Mouse (Mus musculus) liver (tissue): ENCODE data around the gene Ebf1.

Experiments
- DNase-seq: peaks from one replicate; pipeline ENCODE4 v3.0.0-alpha.2; 2020; ENCODE audit warnings: mixed read lengths

The Ebf1 gene

GRCm38 (mm10) chr11:44744446-44744845, 127.3 kb downstream of the Ebf1 start:
- DNase-seq: no peak

- DNase-seq: no peak
Measured at GRCm38 (mm10) chr11:44745946-44746345, 128.8 kb downstream of the Ebf1 start.

GRCm38 (mm10) chr11:44746731-44747130, 129.6 kb downstream of the Ebf1 start:
- DNase-seq: no peak

- DNase-seq: no peak
Measured at GRCm38 (mm10) chr11:44749309-44749708, 132.2 kb downstream of the Ebf1 start.

GRCm38 (mm10) chr11:44754336-44754735, 137.2 kb downstream of the Ebf1 start:
- DNase-seq: no peak

- no peak for DNase-seq
Measured at GRCm38 (mm10) chr11:44756321-44756720, 139.2 kb downstream of the Ebf1 start.

- DNase-seq: no peak
Measured at GRCm38 (mm10) chr11:44758857-44759256, 141.7 kb downstream of the Ebf1 start.

- no peak for DNase-seq
Measured at GRCm38 (mm10) chr11:44761128-44761996, 144.2 kb downstream of the Ebf1 start.

- DNase-seq: no peak
Measured at GRCm38 (mm10) chr11:44763992-44764835, 147.1 kb downstream of the Ebf1 start.

- DNase-seq: no peak
Measured at GRCm38 (mm10) chr11:44764988-44765387, 147.9 kb downstream of the Ebf1 start.

- no peak for DNase-seq
Measured at GRCm38 (mm10) chr11:44766246-44766645, 149.1 kb downstream of the Ebf1 start.

GRCm38 (mm10) chr11:44767322-44767721, 150.2 kb downstream of the Ebf1 start:
- no peak for DNase-seq

GRCm38 (mm10) chr11:44768346-44768745, 151.2 kb downstream of the Ebf1 start:
- DNase-seq: no peak

GRCm38 (mm10) chr11:44770989-44771564, 154.0 kb downstream of the Ebf1 start:
- DNase-seq: no peak

- no peak for DNase-seq
Measured at GRCm38 (mm10) chr11:44774411-44774810, 157.3 kb downstream of the Ebf1 start.

- DNase-seq: no peak
Measured at GRCm38 (mm10) chr11:44775549-44775948, 158.4 kb downstream of the Ebf1 start.

- no peak for DNase-seq
Measured at GRCm38 (mm10) chr11:44776556-44776955, 159.4 kb downstream of the Ebf1 start.

- no peak for DNase-seq
Measured at GRCm38 (mm10) chr11:44777331-44778310, 160.5 kb downstream of the Ebf1 start.

GRCm38 (mm10) chr11:44779030-44779429, 161.9 kb downstream of the Ebf1 start:
- no peak for DNase-seq

- DNase-seq: no peak
Measured at GRCm38 (mm10) chr11:44784255-44785029, 167.3 kb downstream of the Ebf1 start.

GRCm38 (mm10) chr11:44785063-44785462, 167.9 kb downstream of the Ebf1 start:
- DNase-seq: no peak
